Mouse (Mus musculus) thymus, postnatal 36 days (tissue): ENCODE results near the gene Fdxr.
A peak's percentile ranks its signal among the peaks of the same experiment; 100 is the strongest.

Experiments used
- DNase-seq, 2 experiments: peaks; one replicate each; pipeline ENCODE4 v3.0.0; 2022; ENCODE audit warnings: mixed read lengths in 2 of 2

Fdxr gene

DNA sequence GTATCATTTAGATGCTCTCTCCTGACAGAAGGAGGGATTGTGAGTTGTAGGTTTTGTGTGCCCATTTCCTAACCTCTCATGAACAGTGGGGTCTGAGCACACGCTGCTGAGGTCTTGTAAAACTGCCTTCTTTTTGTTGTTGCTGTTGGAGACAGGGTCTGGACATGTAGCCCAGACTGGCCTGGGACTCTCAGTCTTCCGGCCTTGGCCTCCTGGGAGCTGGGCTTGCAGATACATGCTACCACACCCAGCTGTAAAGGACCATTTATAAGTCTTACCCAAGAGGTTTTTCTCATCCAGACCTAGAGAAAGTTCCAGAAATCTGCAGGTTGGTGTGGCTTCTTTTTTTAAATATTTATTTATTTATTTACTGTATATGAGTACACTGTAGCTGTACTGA, 11.5 kb upstream of the Fdxr start:
- no peak for DNase-seq

DNA sequence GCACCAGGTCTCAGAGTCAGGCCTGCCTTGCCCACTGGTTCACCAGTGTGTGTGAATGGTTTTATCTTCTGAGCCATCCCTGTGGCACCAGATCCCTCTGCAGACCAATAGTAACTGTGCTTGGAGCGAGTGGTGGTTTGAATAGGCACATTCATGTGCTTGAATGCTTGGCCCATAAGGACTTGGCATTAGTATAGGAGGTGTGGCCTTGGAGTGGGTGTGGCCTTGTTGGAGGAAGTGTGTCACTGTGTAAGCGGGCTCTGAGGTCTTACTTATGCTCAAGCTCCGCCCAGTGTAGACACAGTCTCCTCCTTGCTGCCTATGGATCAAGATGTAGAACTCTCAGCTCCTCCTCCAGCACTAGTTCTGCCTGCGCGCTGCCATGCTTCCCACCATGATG, 10.5 kb upstream of the Fdxr start:
- no peak for DNase-seq

DNA sequence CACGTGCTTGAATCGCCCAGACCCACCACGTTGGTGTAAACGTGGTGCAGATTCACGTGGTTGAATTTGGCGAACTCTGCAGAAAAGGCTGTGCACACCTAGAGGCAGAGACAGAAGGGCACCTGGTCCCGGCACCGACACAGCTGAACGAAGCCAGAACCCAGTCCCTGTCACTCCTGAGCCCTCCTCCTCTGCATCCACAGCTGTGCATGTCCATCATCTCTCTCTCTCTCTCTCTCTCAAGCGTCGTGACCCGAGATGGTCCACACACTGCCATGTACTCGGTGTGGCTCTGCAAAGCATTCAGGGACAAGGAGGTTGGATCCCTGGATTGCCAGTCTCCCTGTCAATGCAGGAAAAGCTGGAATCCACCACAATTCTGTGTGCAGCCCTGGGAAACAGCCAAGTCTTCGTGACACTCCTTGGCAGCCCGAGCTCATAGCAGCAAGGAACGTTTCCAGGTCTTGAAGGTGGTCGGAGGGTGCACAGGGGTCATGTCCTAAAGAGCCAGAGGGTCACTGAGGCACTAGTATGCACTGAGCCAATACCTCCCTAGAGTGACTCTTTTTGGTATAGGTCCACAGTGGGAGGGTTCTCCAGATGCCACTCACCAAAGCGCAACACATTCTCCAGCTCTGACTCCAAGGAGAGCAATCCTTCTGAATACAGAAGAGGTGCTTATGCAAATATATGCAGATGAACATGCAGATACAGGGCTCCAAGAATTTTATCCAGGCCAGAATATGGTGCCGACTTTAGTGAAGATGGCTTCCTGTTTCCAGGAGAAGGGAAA, 9.5 kb upstream of the Fdxr start:
- DNase-seq: no peak

DNA sequence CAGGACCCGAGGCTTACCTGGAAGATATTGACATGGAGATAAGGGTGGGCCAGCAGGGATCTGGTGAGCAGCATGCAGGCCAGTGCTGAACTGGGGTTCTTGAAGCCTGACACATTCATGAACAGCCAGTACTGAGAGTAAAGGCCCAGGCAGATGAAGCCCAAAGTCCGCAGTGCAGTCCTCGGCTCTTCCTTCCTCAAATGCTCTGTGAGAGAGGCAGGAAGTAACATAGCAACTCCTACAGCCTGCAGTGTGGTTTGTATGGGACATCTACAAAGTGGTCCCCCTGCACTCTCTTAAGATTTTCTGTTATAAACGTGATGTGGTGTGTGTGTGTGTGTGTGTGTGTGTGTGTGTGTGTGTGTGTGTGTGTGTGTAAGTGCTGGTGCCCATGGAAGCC, 8.4 kb upstream of the Fdxr start:
- DNase-seq: no peak

DNA sequence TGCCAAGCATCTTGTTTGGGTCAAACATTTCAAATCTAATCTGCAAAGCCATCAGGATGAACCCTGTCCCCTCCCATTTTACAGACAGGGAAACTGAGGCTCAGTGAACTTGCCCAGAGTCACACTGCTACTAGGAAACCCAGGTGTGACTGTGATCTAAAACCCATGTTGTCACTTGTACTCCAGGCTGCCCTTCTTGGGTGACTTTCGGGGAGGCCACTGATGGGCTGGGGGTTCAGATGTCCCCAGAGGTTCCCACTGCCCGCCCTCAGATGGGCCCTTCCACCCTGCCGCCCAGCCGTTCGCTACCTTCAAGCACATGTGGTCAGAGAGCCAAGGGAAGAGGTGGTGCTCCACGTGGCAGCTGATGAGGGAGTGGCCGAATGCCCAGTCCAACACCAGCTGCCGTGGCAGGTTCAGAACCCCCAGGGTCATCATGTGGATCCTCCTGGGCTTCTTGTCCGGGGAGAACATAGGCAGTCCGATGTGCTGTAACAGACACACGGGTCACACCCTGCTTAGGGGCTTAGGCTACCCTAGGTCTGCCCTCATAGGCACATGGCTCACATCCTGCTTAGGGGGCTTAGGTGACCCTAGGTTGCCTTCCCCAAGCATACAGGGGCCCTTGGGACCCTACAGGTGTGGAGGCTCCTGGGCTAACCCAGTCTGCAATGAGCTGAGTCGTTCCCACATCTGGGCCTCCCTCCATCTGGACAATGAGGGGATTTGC, 7.2 kb upstream of the Fdxr start:
- DNase-seq: no peak

DNA sequence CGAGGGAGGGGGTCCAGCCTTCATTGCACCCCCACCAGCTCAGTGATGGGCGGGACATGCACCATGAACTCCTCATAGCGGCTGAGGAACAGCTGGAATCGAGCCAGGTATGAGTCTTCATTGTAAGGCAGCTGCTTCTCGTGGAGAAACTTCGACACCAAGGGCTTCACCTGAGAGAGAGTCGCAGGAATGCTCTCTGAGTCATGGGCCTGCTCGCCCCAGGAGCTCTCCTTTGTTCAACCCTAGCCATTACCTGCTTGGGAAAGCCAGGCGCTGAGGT, 6.6 kb upstream of the Fdxr start:
- no peak for DNase-seq

DNA sequence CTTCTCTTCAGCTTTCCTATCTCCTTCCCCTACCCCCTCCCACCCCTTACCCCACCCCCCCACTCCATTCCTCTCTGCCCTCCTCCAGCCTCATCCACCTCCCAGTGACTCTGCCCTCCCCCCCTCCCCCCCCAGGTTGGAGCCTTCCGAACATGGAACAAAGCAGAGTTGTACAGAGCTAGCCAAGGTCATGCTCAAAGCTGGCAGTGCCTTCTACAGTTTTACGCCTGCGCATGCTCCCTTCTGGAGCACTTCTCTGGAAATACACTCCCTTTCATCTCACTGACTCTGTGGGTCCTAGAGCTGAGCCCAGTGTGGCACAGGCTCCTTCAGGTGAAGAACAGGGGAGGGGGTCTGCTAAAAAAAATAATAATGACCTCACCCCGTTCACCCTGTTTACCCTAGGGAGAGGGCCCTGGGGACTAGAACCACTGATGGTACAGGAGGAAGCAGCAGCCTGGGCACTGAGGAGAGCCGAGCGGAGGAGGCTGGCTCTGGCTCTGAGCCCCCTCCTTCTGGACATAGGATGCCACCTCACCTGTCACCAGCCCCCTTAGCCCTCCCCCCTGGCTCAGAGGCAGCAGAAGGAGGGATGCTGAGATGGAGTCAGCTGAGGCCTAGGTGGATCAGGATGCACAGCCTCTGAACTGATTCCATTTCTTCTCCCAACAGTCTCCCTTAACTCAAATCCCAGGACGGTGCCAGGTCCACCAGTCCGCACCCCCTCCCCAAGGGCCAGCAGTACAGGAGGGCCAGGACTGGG, 6.1 kb upstream of the Fdxr start:
- no peak for DNase-seq

DNA sequence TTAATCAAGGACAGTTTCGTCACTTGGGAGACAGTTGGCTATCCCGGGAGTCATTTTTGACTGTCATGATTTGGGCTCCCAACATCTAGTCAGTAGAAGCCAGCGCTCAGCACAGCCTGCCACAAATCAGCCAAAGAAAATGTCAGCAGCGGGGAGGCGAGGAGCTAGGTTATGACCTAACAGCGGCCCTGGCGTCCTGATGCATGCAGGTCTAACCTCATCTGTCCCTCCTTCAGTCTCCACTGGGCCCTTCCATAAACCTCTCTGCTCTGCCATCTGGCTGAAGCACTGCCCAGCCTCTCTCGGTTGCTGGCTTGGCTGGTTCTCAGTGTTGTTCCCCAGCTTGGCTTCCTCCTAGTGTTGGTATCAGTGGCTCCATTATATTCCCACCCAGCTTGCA, 5.4 kb upstream of the Fdxr start:
- DNase-seq: no peak

DNA sequence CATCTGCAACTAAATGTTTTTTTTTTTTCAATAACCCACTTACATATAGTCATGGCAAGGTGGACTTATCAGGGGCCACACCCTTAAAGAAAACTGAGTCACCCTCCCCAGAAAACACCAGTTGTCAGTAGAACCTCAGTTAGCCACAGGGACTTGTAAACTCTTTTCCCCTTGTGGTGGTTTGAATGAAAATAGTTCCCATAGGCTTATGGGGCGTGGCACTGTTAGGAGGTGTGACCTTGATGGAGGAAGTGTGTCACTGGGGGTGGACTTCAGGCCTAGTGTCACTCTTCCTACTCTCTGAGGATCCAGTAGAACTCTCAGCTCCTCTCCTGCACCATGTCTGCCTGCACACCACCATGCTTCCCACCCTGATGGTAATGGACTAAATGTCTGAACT, 2.9 kb upstream of the Fdxr start:
- DNase-seq: no peak

DNA sequence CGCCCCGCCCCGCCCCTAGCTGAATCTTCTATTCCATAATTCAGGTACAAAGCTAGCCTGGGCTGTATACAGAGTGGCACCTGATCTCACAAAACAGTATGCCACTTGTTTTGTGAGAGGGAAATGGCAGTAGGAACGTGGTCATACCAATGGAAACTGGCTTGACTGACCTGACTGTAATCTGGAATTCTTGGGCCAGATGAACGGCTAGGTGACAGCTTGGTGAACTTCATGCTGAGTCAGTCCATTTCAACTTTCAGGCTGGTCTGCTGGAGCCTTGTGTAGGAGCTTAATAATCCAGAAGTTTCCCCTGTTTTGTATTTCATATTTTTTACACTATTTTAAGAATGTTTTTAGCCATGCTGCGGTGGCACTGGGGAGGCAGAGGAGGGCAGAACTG, 1.3 kb upstream of the Fdxr start:
- DNase-seq: no peak

DNA sequence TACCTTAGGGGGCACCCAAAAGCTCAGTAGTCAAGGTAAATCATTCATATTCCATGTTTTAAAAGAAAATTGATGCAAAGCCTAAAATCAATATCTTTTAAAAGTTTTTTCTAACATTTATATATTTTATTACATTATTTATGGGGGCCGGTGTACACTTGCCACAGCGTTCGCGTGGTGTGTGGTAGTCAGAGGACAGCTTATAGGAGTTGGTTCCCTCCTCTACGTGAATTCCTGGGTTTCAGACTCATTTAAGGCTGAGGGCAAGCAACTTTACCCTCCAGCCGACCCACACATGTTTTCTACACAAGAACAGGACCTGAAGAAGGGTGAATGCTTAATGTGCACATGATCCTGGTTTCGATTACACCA, 740 bp upstream of the Fdxr start:
- no peak for DNase-seq

DNA sequence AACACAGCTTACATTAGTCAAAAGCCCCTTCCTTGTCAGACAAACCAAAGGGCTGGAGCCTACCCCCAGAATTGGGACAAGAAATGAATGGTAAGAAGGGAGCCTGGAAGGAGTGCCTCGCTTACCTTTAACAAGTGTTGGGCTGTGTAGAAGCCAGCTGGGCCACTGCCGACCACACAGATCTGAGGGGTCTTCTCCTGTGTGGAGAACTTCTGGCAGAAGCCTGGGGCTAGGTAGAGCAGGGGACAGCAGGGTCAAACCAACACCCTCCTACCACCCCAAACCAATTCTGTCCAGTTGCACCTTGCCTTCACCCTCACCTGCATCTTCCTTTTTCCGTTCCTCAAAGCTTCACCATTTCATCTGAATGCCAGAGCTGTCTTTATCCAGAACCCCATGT, 896 bp downstream of the Fdxr start:
- DNase-seq: no peak

DNA sequence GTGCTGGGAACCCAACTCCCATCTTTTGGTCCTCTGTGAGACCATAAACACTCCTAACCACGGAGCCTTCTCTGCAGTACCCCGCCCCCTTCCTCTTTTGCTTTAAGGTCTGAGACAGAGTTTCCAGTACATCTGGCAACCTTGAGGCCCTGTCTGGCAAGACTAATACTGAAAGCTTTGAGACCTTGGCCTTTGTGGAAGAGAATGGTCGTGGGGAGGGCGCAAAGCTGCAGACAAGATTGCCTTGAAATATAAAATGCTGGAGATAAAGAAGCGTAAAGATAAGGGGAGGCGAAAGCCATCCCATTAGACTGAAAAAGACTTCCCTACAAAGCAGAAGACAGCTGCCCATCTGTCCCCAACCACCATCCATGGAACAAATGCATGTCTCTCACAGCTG, 1.3 kb downstream of the Fdxr start:
- DNase-seq: no peak

DNA sequence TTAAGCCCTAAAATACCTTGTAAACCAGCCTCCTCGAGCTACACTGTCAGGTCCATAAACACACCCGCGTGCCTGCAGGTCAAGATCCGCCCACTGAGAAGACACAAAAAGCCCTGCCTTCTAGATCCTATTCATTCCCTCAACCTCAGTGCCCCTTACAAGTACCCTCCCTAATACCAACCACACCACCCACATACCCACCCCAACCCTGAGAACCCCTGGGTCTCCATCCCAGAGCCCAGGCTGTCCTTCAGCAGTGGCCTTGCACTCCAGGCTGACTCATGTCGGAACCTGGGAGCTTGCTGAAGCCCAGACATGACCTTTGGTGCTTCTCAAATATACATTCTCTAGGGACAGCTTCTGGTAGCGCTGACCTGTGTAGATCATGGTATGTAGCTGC, 2.1 kb downstream of the Fdxr start:
- no peak for DNase-seq

DNA sequence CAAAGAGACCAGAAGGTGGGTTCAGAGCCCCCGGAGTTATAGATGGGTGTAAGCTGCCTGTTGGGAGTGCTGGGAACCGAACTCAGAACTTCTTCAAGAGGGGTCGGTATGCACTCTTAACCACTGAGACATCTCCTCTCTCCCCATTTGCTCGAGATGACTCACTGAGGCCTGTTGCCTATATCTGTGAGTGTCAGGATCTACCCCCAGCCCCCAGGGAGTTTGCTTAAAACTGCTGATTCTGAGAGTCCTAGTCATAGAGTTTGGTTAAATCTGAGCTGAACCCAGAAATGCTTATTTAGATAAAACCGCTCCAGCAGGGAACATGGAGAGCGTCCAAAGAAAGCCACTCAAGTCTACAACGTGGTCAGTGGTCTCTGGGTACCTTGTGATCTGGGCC, 2.7 kb downstream of the Fdxr start:
- DNase-seq: no peak

DNA sequence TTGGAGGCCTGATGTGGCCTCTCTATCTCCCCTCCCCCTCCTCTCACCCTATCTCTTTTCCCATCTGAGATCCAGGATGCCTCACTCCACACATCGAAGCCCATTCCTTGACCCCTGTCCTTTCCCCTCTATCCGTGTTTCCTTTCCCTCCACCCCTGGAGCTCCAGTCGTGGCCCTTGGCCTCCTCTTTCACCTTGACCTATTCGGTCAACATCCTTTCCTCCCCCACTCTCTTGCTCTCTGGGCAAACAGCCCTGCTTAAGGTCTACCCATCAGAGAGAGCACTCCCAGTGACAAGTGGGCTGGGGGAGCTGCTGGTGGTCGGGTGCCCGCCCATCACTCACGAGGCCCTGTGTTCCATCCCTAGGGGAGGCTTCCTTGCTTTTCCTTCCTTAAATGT, 3.1 kb downstream of the Fdxr start:
- DNase-seq: no peak

DNA sequence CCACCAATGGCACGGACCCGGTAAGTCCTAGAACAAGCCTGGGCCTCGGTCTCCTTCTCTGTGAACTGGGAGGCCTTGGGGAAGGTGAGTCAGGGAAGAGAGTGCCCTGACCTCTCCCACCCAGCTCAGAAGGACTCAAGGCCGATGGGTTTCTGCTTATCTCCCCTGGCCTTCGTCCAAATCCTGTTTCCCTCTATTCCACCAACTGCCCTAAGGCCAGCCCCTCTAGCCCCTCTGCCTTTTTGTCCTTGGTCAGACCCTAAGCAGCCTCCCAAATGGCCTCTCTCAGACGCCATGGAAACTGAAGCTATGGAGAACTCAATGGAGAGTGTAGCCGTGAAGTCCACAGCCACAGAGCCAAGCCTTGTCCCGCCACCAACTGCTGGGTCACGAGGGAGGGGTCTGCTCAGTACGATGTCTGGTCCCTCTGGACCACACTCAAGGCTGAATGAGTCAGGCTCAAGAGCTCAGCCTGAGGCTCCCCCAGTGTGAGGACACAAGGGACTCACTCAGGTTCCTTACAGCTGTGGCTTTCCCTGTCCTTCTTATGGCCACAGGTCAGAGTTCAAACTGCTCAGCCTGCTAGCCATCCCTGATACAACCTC, 3.9 kb downstream of the Fdxr start:
- DNase-seq: no peak

DNA sequence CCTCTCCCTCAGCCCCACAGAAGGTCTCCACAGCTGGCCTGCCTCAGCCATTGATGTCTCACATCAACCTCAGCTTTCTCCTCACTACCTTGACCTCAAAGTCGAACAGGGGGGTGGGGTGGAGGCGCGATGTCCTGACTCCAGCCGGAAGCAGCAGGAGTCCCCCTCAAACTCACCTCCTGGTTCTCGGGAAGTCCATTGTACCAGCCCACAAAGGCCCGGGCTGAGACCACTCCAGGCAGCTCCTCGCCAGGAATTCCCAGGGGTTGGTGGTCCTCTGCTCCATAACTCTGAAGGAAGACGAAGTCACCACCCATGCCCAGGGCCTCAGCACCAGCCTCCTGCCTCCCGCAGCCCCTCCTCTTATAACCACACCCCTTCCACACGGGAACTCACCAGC, 5.4 kb downstream of the Fdxr start:
- no peak for DNase-seq

DNA sequence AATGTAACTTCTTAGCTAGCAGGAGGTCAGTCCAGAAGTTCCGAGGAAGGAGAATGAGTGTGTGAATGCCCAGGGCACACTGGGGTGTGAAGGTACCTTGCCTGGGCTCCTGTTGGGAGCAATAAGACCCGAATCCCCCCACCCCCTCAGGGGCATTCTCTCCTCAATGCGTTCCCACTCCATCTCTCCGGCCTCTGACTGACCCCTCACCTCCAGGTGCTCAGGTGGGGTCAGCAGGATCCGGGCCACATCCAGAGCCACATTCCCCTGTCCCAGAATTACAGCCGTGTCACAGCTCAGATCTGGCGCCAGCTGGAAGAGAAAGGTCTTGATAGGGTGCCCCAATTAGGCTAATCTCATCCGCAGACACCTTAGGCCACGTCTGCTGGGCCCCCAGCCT, 5.8 kb downstream of the Fdxr start:
- no peak for DNase-seq

DNA sequence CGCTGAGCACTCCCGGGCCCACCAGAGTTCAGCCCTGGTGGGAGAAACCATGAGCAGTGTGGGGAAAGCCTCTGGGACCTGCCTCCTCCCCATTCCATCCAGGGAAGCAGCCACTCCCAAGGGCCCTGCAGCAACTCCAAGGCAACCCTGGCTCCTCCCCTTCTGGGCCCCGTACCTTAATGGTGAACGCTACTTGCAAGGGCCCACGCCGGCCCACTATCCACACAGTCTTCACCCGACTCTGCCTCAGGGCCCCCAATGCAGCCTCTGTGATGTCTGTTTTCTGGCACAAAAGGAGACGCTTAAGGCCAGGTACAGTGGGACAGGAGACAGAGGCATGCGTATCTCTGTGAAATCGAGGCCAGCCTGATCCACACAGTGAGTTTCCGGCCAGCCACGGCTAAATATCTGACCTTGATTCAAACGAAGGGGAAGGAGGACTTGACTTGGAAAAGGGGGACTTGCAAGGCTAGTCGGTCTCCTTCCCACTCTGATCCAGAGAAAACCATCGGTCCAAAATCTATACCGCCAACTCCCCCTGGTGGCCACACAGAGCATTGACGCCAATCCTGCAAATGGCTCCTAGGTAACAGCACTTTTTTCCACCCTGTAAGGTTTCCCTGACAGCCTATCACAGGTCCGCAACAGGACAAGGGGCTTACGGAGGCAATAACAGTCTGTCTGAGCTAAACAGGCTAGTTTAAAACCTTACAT, 6.5 kb downstream of the Fdxr start:
- DNase-seq: peak; percentile 53 to 67

DNA sequence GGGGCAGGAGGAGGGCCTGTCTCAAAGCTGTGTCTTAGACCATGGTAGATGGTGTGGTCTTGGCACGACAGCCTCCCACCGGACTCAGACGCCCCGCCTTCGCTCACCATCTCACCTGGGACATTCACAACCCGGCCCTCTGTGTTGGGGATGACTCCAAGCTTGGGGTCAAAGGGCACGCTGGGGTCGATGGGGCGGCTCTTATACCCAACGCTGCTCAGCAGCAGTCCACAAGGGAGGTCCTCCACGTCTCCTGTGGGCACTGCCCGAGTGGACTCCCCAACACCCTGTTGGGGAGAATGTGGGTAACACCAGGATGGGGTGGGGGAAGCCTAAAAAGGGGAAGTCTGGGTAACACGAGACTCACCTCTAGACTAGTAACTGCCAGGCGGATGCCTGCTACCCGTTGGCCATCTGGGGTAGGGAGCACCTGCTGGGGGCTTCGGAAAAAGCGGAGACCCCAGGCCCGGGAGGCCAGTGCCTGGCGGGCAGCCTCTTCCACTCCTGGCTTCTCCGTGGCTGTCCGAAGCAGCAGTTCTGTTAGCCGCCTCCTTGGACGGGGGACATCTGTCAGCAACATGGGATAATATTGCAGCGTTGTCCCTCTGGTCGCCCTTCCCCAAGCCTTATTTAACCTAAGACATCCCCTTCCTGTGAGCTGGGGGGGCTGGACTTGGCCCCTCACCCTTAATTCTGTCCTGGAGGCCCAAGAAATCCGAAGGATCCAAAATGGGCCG, 7.4 kb downstream of the Fdxr start:
- no peak for DNase-seq

DNA sequence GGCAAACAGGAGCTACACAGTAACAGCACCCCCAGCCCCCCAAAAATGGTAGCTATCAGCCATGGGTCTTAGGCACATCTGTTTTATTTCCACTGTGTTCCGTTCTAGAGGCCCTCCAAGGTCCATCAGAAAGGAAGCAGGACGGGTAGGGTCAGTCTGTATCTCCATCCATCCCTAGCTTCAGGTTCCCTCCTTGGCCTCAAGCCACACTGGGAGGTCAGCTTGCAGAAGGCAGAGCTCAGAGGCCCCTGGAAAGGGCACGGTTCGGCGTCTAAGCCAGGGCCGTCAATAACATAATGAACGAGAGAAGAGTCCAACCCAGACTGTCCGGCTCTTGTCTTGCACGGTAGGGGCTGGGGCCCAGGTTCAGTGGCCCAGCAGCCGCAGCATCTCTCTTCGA, 8.9 kb downstream of the Fdxr start:
- no peak for DNase-seq
